Mouse (Mus musculus) adrenal gland, postnatal 36 days (tissue): ENCODE data around the gene Wbp1l. TPM values are rescaled to one million over a fixed set of nuclear protein-coding genes. Genes with fewer than 3 reads are reported as not detected.
"Not testable (repeated sequence)": the region's sequence is repeated elsewhere in the genome, so short reads cannot be mapped to it uniquely, and the experiment has no call there.

ENCODE experiments used
- DNase-seq, 2 experiments: peaks; one replicate each; pipeline ENCODE4 v3.0.0; 2021; ENCODE audit warnings: mixed read lengths in 1 of 2
- long read RNA-seq, 2 experiments: library from polyadenylated mRNA; stranded (forward); transcript quantifications; one replicate each; pipeline ENCODE4 v2.0.0; 2021; ENCODE audit warnings: borderline sequencing depth in 2 of 2
- total RNA-seq, 2 experiments: library from RNA; stranded (reverse); gene quantifications; 2 replicates each; pipeline ENCODE4 v1.2.3; 2021

Gene Wbp1l
- 100 to 1,000 TPM; 131 to 170 TPM for total RNA-seq
- long read RNA-seq, experiment 1, transcript Wbp1l-204 (4 exons, 3,900 nt): minor isoform, 22 of 141 reads
- long read RNA-seq, experiment 1, transcript Wbp1l-201 (5 exons, 3,911 nt): major isoform, 32 of 141 reads
- long read RNA-seq, experiment 1, partial matches to known transcripts: 3 of 141 reads
- long read RNA-seq, experiment 1, other reads (novel, unspliced or antisense): 84 of 141 reads
- long read RNA-seq, experiment 2, transcript Wbp1l-204 (4 exons, 3,900 nt): minor isoform, 11 of 52 reads
- long read RNA-seq, experiment 2, transcript Wbp1l-201 (5 exons, 3,911 nt): major isoform, 18 of 52 reads
- long read RNA-seq, experiment 2, partial matches to known transcripts: 2 of 52 reads
- long read RNA-seq, experiment 2, other reads (novel, unspliced or antisense): 18 of 52 reads

GRCm38 (mm10) chr19:46598720-46599252, at the start of gene Wbp1l:
Gene Wbp1l, plus strand, starts transcription at chr19:46599084.
- peak; percentile 97 for DNase-seq

GRCm38 (mm10) chr19:46550385-46550784, 48.5 kb upstream of the Wbp1l start:
- DNase-seq: no peak

DNA sequence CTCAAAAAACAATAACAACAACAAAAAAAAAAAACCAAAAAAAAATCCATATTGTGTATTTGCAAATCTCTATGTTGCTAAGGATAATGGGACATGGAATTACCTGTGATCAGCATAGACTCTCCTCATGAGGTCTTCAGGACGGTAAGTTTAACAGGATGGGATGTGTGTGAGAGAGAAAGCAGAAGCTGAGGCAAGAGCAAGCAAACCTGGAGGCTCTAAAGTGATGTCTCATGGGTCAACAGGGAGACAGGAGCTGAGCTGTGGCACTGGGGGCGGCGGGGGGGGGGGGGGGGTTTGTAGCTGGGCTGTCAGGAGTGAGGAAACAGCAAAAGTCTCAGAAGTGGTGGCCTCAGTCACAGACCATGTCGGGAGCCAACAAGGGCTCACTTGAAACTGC, 46.4 kb upstream of the Wbp1l start:
- DNase-seq: no peak

DNA sequence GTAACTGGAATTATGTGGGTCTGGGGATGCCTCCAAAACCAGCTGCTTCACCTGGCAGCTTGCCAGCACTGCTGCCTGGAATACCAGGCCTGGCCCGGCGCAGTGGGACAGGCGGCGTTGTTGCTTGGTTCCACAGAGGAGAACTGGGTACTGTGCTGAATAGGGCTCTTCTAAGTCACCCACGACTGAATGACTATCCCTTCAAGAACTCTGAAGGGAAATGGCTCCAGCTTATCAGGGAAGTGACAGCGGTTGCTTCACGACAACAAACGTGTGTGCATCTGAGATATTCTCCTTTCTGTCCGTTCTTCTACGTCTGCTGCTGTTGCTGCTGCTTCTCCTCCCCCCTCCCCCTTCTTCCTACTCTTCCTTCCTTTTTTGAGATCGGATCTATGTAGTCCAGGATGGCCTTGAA, 45.3 kb upstream of the Wbp1l start:
- DNase-seq: peak; percentile 54 to 59

DNA sequence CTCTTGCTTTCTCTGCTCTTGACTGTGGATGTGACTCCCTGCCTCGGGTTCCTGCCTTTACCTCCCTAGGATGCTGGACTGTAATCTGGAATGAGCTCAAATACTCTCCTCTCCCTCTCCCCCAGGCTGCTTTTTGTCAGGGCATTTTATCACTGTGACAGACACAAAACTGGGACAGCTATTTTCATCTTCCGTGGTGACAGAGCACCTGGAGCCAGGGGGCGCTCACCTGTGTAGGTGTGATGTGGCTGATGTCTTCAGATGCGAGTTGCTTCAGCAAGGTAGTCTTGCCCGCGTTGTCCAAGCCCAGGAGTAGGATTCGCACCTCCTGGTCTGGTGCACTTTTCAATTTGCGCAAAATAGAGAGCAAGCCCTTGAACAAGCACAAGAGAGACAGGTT, 40.9 kb upstream of the Wbp1l start:
- no peak for DNase-seq

DNA sequence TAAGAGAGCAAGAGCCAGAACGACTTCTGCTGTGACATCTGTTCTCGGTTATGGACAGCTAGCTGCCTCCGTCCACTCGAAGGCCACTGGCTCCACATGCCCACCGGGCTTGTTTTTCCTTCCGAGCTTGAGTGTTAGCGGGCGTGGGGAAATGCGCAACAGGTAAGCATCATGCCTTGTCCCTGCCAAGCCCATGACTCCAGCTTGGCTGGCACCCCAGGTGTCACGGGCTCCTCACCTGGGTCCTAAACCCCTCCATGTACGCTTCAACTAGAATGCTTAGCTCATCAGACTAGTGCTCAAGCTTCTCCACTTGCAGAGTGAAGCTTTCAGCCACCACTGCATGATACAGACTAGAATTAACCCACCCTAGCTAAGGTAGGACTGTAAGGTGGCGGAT, 40.3 kb upstream of the Wbp1l start:
- no peak for DNase-seq

DNA sequence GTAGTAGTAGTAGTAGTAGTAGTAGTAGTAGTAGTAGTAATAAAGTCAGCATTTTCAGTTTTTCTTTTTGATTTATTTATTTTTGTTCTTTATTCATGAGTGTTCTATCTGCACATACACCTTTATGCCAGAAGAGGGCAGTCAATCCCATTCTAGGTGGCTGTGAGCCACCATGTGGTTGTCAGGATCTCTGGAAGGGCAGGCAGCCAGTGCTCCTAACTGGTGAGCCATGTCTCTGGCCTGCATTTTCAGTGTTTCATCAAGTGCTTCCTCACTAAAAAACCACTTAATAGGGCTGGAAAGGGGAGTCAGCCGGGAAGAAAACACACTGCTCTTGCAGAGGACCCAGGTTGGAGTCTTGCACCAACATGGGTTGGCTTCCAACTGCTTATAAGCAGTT, 36.8 kb upstream of the Wbp1l start:
- DNase-seq: peak; percentile 65 to 74

- DNase-seq: no peak
Measured at GRCm38 (mm10) chr19:46562581-46563515, 36.0 kb upstream of the Wbp1l start.

- no peak for DNase-seq
Measured at GRCm38 (mm10) chr19:46563603-46564002, 35.3 kb upstream of the Wbp1l start.

GRCm38 (mm10) chr19:46564043-46564462, 34.8 kb upstream of the Wbp1l start:
- no peak for DNase-seq

GRCm38 (mm10) chr19:46571211-46571877, 27.5 kb upstream of the Wbp1l start:
- DNase-seq: not testable (repeated sequence)

DNA sequence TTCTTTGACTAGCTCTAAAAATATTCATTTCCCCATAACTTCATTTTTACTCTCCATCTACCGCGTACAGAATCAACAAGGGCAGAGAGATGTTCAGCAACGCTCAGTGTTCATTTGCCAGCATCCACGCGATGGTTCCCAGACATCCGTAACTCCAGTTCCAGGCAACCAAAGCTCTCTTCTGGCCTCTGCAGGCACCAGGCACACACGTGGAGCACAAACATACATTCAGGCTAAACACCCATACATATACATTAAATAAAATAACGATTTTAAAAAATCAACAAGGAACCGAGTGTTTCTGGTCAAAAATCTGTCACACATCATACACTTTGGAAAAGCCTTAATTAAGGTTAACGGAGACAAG, 27.0 kb upstream of the Wbp1l start:
- DNase-seq: no peak

DNA sequence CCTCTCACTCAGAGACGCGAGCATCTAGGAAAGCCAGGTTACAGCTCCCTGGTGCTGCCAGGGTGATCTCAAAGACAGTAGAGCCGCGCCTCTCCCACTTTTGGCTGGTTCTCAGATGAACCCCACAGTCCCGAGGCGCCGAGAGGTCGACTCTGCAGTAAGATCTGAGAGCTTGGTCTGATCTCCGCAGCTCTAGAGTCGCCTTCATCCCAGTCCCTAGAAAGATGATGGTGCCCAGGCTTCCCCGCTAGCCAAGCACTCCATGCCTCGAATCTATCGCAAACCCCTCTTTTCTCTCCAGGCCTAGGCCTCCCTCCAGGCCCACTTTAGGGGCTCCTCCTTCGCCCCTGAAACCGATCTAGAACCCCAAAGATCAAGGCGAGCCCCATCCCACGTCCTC, 26.3 kb upstream of the Wbp1l start:
- peak; percentile 40 to 42 for DNase-seq

DNA sequence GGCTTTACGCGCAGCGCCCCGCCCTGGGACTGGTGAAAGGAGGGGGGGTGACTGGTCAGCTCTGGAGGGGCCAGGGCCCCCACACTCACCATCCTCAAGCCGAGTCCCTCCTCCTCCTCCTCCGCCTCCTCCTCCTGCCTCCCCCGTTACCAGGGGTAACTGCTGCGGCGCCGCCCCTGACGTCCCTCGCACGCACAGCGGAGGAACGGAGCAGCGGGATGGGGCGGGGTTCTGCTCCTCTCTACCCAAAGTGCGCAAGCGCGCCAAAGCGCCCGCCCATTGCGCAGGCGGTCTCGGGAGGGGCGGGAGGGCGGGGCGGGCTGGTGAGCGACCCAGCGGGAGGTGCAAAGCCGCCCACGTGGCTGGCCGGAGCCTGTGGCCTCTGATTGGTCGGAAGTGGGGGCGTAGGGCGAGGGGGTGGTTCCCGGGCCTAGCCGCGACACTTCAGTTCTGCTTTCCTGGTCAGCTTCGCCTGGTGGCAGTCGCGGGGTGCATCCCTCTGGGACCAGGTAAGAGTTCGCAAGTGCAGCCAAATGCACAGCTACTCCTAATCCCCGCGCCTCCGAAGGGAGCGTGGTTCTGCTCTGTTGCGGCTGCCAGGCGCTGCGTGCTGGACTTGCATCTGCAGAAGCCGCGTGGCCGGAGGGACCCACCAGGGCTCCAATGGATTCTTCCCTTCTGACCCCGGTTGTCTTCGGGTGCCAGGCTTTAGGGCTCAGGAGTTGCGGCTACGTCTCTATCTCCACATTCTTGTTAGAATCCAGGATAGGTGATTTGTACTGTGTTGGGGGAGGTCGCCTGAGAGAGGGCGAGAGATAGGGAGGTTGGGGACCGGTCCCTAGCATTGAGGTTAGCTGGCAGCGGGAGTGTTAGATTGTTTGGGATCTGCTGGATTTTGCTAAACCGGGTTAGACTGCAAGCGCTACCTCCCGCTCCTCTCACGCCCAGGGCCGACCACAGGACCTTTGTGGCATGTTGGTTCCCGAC, 25.6 kb upstream of the Wbp1l start, which contains the start of the genes Arl3 and Sfxn2:
Gene Arl3, minus strand, starts transcription at position 248 of the 987 bp plus-strand sequence.
Gene Sfxn2, plus strand, starts transcription at position 415 of the 987 bp plus-strand sequence.
- DNase-seq: peak; percentile 96 to 97

DNA sequence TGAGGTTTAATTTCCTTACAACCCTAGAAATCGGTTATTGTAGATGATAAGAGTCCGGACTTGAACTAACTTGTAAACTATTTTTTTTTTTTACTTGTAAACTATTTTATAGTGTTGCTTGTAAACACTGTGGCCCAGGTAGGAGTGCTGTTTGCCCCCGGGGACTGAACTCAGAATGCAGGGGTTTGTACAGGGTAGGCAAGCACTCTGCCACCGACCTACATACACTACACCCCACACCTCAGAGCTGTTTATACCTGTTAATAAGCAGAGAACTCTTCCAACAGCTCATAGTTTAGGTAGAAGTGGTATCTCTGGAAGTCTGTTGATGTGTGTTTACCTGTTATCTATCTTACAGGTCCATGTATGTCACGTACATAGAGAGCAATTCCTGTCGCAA, 24.9 kb upstream of the Wbp1l start:
- no peak for DNase-seq

DNA sequence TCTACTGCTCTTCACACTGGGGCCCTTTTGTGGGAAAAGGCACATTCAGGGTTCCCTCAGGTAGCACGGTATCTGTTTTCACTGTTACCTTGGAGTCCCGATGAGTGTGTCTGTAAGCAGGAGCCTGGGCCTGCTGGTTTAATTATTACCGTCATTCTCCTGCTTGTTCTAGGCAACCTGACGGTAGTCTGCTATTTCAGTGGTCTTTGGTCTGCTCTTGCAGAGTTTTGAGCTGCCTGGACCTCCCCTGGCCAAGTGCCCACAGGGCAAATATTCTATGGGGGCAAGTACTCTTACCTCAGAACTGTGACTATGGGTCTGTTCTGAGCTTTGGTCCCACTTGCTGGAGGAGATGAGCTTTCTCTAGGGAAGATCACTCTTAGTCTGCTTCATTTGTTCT, 23.7 kb upstream of the Wbp1l start:
- no peak for DNase-seq

GRCm38 (mm10) chr19:46587823-46588508, 10.9 kb upstream of the Wbp1l start:
- DNase-seq: peak; percentile 90 to 94

DNA sequence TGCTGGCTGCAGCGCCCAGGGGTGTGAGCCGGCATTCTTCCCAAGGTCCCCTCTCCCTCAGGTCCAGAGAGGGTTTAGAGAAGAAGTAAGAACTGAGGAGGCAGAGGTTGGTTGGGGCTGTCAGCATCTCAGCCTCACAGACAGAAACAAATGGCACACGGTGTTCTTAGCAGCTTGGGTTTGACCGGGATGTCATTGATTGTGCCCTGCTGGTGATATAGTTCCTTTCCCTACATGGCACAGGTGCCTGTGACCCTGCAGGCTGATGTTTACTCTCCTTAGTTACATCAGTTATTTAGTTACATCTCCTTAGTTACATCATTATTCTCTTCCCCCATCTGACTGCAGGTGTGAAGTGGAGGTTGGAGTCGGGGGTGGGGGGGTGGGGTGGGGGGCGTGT, 7.3 kb upstream of the Wbp1l start:
- DNase-seq: no peak

DNA sequence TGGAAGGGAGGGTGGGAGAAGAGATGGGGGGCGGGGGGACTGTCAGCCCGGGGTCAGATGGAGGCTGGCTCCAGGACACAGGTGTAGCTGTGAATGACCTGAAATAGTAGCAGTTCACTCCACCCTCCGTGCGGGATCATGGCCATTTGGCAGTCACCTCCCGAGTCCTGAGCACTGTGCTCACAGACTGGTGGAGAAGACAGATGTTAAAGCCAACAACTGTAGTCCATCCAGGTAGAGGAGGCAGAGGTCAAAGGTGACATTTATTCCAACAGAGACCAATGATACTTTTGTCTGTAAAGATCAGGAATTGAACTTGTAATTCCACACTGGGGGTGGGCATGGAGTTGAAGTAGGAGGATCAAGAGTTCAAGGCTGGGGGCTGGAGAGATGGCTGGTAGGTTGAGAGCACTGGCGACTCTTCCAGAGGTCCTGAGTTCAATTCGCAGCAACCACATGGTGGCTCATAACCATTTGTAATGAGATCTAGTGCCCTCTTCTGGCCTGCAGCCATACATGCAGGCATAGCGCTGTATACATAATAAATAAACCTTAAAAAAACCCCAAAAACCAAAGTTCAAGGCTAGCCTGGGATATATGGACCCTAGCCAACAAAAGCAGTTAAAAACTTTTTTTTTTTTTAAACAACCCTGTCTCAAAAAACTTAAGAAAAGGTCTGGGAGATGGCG, 6.0 kb upstream of the Wbp1l start:
- DNase-seq: no peak

GRCm38 (mm10) chr19:46598187-46598586, 697 bp upstream of the Wbp1l start:
- no peak for DNase-seq
